Mouse (Mus musculus) liver, embryonic 14.5 days (tissue): ENCODE data around the gene Opcml.

ENCODE experiments used
- CTCF ChIP-seq: IDR thresholded peaks from 2 replicates; pipeline ENCODE4 v1.5.1; 2016; ENCODE audit warnings: antibody characterized with exemption, low read depth, control low read depth
- EP300 ChIP-seq: IDR thresholded peaks from 2 replicates; pipeline ENCODE4 v1.6.1; 2016; ENCODE audit warnings: antibody characterized with exemption, low read depth

DNA sequence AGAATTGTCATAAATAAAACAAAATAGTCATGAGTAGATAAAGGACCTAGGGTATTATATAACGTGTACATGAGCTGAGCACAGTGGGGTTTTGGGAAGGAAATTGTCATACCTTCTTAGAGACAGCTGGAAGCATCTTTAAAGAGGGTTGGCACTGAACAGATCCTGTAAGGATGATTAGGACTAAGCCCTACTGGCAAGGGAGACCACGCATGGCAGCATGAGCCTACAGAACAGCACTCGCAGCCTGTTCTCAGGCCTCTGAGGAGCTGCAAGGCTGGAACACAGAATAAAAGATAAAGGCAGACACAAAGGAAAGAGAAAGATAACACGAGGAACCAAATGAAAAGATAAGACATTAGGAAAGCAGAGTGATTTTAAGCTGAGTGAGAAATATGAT, 915.2 kb downstream of the Opcml start:
- TF ChIP-seq CTCF (no peak), EP300 (no peak)
